Mouse (Mus musculus) ES-Bruce4 (cell line): Measurements from ENCODE around the gene Tmeff1. TPM values are rescaled to one million over a fixed set of nuclear protein-coding genes. Genes with fewer than 3 reads are reported as not detected.

Experiments
- H3K27ac ChIP-seq: 2 replicates; pipeline ENCODE4 v1.5.1; 2012; ENCODE audit warnings: low read length, inconsistent platforms; ENCODE audit not compliant: insufficient read depth
- H3K27me3 ChIP-seq: 2 replicates; pipeline ENCODE4 v1.6.1; 2012; ENCODE audit warnings: mild to moderate bottlenecking, low read length, inconsistent platforms; ENCODE audit not compliant: control insufficient read depth, poor library complexity, insufficient read depth, severe bottlenecking
- H3K36me3 ChIP-seq: 2 replicates; pipeline ENCODE4 v1.6.1; 2012; ENCODE audit warnings: inconsistent platforms, mild to moderate bottlenecking, low read length, moderate library complexity; ENCODE audit not compliant: control insufficient read depth, poor library complexity, insufficient read depth, severe bottlenecking
- H3K4me1 ChIP-seq: one replicate; pipeline ENCODE4 v1.8.1; 2011; ENCODE audit warnings: low read length; ENCODE audit not compliant: control insufficient read depth, insufficient read depth
- H3K4me3 ChIP-seq: 2 replicates; pipeline ENCODE4 v1.5.1; 2011; ENCODE audit warnings: low read depth, mild to moderate bottlenecking, low read length
- H3K9ac ChIP-seq: 2 replicates; pipeline ENCODE4 v1.6.1; 2012; ENCODE audit warnings: low read depth, mild to moderate bottlenecking, inconsistent platforms; ENCODE audit not compliant: poor library complexity, severe bottlenecking
- H3K9me3 ChIP-seq: replicated peaks from 2 replicates; pipeline ENCODE4 v1.6.1; 2012; ENCODE audit warnings: mild to moderate bottlenecking, low read length, inconsistent platforms; ENCODE audit not compliant: control insufficient read depth, poor library complexity, insufficient read depth, severe bottlenecking
- CTCF ChIP-seq: IDR thresholded peaks from one replicate; pipeline ENCODE4 v1.8.1; 2011; ENCODE audit warnings: low read depth, low read length
- EP300 ChIP-seq: IDR thresholded peaks from 2 replicates; pipeline ENCODE4 v1.6.1; 2011; ENCODE audit warnings: low read depth, low read length; ENCODE audit not compliant: insufficient read depth
- POLR2A ChIP-seq: IDR thresholded peaks from one replicate; pipeline ENCODE4 v1.8.1; 2011; ENCODE audit warnings: low read length; ENCODE audit not compliant: insufficient read depth
- polyA plus RNA-seq: library from polyadenylated mRNA; stranded (reverse); fragments of >200 nt; gene quantifications from 2 replicates; pipeline ENCODE4 v1.2.4, GENCODE M21; 2011; ENCODE audit warnings: low read depth; ENCODE audit not compliant: missing spikeins, insufficient read depth, insufficient read length

The Tmeff1 gene
- polyA plus RNA-seq, 1 experiment: 167 TPM

DNA sequence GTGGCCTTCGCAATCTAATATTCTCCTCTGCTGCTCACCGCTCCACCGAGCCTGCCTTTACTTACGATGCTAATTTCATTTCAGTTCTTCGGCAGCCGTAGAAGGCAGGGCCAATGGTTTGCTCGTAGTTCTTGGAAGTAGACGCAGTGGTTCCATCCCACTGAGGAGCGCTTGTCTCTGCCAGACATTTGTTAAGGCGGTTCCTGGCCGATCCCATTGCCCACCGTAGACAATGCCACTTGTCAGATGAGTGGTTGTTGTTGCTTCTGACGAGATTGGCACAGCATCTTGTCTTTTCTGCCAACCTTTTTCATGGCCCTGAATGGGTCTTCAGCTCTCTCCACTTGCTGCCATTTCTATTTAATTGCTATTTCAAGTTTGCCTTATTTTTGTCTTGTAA, 44.5 kb downstream of the Tmeff1 start:
- TF ChIP-seq CTCF: no peak
- TF ChIP-seq POLR2A: no peak
- no peak for TF ChIP-seq EP300
- no peak overlapping the region for H3K27ac ChIP-seq
- no peaks in the 10 kb centered on the region for H3K4me1 ChIP-seq

DNA sequence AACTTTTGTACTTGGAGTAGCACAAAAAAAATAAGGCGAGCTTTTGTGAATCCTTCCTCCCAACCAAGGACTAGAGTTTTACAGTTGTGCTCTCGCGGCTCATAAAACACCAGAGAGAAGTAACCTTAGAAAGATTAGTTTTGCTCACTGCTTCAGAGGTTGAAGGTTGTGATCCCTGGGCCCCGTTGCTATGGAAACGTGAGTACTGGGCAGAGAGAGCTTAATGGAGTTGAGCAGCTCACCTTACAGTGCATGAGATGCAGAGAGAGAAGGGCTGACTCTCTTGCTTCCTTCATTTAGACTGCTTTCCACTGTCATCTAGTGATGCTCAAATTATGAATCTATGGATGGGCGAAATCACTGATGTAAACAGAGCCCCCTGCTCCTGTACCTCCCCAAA, 48.6 kb downstream of the Tmeff1 start:
- peaks cover 5% of the 10 kb centered on the region; the same call in 1 of the 2 replicates for H3K36me3 ChIP-seq
- no peaks in the 10 kb centered on the region for H3K4me1 ChIP-seq
- TF ChIP-seq CTCF (no peak), EP300 (no peak), POLR2A (no peak)
- no peak overlapping the region for H3K9ac ChIP-seq
- no peaks in the 10 kb centered on the region for H3K9me3 ChIP-seq
- no peak overlapping the region for H3K27ac ChIP-seq
- H3K4me3 ChIP-seq: no peak overlapping the region
- no peaks in the 10 kb centered on the region for H3K27me3 ChIP-seq

More for the DNA sequence above, 44.5 kb downstream of the Tmeff1 start:
- Histone ChIP-seq H3K4me3 (no peak overlapping the region), H3K27me3 (no peaks in the 10 kb centered on the region), H3K9me3 (no peaks in the 10 kb centered on the region; the same call in none of the 2 replicates), H3K9ac (no peak overlapping the region), H3K36me3 (0 out of 2 replicates have a peak, but pooled peaks cover 5% of the 10 kb centered on the region)

DNA sequence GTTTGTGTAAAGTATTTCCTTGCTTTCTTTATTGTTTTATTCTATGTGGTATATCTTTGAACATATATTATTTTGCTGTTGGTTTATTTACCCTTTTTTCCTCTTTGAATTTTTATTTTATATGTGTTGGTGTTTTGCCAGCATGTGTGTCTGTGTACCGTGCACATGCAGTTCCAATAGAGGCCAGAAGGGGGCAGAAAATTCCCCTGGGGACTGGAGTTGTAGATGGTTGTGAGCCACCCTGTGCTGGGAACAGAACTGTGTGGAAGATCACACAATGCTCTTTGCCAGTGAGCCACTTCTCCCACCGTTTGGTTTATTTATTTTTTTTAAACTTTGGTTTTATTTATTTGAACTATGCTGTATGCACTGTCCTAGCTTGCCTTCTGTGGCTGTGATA, 49.1 kb downstream of the Tmeff1 start:
- Histone ChIP-seq H3K36me3 (peaks cover 3% of the 10 kb centered on the region; the same call in 1 of the 2 replicates), H3K9ac (no peak overlapping the region), H3K27me3 (no peaks in the 10 kb centered on the region), H3K9me3 (no peaks in the 10 kb centered on the region), H3K27ac (no peak overlapping the region), H3K4me3 (no peak overlapping the region), H3K4me1 (no peaks in the 10 kb centered on the region)
- TF ChIP-seq CTCF (peak; percentile 63), POLR2A (no peak)

GRCm38 (mm10) chr4:48636831-48637230, 51.9 kb downstream of the Tmeff1 start:
- no peaks in the 10 kb centered on the region for H3K4me1 ChIP-seq
- TF ChIP-seq CTCF (no peak), POLR2A (no peak), EP300 (no peak)
- no peak overlapping the region for H3K4me3 ChIP-seq
- H3K36me3 ChIP-seq: peaks cover 5% of the 10 kb centered on the region; the same call in 1 of the 2 replicates
- no peak overlapping the region for H3K27ac ChIP-seq
- no peaks in the 10 kb centered on the region for H3K27me3 ChIP-seq
- no peaks in the 10 kb centered on the region for H3K9me3 ChIP-seq
- no peak overlapping the region for H3K9ac ChIP-seq

DNA sequence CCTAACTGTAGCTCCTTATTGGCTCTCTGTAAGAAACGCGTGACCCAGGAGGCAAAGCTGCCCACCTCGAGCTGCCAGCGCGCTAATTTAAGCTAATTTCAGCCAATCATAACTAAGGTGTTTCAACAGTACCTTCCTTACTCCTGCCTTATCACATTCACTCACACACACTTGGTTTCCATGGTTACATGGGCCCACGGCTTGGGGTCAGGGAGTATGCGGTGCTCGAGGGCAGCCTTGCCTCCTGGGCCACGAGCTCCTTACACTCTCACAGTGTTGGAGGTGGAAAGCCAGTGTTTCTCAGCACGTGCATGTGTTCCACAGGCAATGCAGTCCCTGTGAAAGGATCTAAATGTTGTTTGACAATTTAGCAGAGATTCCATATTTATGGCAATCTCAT, 53.2 kb downstream of the Tmeff1 start:
- Histone ChIP-seq H3K36me3 (peaks cover 8% of the 10 kb centered on the region), H3K27me3 (no peaks in the 10 kb centered on the region), H3K9ac (no peak overlapping the region), H3K4me1 (no peaks in the 10 kb centered on the region), H3K9me3 (no peaks in the 10 kb centered on the region), H3K4me3 (no peak overlapping the region), H3K27ac (no peak overlapping the region)
- TF ChIP-seq EP300: no peak
- no peak for TF ChIP-seq CTCF
- no peak for TF ChIP-seq POLR2A

DNA sequence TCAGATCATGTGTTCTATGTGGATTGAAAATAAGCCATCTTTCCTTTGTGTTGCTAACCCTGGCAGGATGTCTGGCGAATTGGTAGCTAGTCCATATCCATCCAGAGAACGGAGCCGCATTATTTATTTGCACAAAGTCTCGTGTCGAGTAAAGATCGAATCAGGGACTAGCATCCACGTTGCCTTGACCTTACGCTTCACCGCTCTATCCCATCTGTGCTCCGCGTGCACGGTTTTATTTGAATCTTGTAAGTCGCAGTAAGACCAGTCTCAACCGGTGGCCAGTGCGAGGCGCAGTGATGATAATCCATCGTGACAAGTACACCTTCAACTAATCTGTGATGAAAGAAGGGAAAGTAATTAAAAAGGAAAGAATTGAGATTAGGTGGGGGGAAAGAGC, 54.5 kb downstream of the Tmeff1 start:
- H3K4me3 ChIP-seq: no peak overlapping the region
- no peak for TF ChIP-seq CTCF
- TF ChIP-seq POLR2A: no peak
- no peak for TF ChIP-seq EP300
- peaks cover 8% of the 10 kb centered on the region for H3K36me3 ChIP-seq
- no peaks in the 10 kb centered on the region for H3K27me3 ChIP-seq
- H3K27ac ChIP-seq: no peak overlapping the region
- H3K4me1 ChIP-seq: no peaks in the 10 kb centered on the region
- H3K9me3 ChIP-seq: no peaks in the 10 kb centered on the region
- no peak overlapping the region for H3K9ac ChIP-seq
